Mouse (Mus musculus) CD4-positive, CD25-positive, alpha-beta regulatory T cell, adult 2 months (primary cell): ENCODE data around the gene Trim46.

Experiments
- DNase-seq: peaks from one replicate; pipeline ENCODE4 v3.0.0-alpha.2; 2012; ENCODE audit warnings: low read depth, low spot score

Gene Trim46

DNA sequence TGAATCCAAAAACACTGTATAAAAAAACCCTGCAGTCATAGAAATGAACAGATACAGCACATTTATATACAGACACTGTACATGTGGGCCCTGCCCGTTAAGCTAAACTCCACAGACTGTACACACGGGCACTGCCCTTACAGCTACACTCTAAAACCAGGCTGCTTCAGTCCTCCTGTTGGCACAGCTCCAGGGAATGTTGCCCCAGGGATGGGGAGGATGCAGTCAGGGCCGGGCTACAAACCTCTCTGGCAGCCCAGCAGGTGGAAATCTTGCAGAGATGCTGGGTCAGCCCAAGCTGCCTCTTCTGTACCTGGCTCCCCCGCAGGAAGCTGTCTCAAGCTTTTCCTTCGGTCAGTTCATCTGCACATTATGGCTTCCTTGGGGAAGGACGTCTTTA lies 25.7 kb upstream of the Trim46 start:
- no peak for DNase-seq

DNA sequence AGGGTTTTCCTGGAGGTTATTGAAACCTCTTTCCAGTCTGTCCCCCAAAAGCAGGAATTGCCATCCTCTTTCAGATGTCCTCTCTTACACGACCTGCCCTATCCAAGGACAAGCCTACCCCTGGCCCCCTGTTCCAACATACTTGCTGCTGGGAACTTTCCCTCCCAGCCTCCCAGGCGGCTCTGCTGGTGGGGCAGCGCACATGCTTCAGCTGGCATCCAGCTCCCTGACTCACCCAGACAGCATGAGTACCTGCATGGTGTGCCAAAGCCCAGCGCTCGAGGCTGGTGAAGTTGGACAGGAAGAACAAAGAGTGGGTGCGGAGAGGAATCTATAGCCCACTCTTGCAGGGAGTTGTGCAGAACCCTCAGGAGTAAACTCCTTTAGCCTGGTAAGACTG lies 24.8 kb upstream of the Trim46 start:
- no peak for DNase-seq

DNA sequence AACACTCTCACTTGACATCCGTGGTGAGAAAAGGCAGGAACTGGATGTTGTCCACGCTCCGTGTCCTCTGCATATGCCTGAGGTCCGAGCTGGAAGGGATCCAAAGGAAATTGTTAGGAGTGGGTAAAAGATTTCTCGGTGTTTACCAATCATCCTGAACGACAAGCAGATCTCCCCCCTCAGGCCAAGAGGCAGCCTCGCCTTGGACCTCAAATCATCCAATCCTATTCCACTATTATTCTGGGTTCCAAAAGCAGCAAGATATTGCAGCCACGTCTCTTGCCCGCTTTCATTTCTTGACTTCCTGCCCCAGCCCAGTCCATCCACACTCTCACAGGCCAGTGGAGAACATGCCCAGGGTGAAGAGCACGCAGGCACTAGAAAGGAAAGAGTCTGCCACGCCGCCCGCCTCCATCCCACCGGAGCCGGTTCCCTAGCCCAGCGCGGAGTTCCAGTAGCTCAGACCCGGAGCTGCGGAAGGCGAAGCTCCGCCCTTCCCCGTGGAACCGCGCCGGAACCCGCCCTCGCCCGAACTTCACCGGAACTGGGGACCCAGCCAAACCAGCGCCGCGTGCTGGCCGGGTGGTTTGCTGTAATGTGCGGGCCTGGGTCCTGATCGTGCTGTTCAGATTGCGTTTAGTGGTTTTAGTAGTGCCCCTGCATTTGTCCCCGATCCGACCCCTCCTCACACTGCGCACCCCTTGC lies 24.1 kb upstream of the Trim46 start, which contains the start of gene Slc50a1:
TSS of gene Slc50a1 (minus strand) at position 520 of the 705 bp plus-strand sequence.
- DNase-seq, result peak; percentile 85

DNA sequence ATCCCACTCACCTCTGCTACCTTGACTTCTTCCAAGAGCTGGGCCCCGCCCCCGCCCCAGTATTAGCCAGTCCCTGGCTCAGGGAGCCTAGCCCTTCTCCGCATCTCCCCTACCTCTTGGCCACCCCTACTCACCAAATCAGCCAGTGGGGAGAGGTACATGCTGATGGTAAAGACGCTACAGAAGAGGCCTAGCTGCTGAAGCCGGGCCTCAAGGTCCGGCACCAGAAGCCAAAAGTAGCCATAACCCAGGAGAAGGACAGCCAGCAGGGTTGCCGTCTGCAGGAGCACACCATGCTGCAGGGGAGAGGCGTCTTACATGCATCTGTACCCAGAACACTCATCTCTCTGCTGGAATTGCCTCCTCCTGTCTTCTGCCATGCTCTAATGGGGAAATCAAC lies 22.8 kb upstream of the Trim46 start:
- no peak for DNase-seq

DNA sequence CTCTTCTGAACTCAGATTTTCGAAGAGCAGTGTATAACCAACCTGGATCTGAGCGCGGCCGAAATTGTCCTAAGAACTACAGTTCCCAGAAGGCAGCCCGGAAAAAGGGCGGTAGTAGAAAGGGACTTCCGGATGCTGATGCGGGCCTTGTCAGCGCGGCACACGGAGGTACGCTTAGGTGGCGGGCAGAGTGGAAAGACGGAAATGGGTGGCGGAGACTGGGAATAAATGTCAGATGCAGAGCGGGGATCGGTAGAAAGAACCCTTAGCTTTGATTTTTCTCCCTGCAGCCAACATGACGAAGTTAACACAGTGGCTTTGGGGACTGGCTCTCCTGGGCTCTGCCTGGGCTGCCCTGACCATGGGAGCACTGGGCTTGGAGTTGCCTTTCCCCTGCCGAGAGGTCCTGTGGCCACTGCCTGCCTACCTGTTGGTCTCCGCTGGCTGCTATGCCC lies 20.4 kb upstream of the Trim46 start:
- peak; percentile 89 for DNase-seq

DNA sequence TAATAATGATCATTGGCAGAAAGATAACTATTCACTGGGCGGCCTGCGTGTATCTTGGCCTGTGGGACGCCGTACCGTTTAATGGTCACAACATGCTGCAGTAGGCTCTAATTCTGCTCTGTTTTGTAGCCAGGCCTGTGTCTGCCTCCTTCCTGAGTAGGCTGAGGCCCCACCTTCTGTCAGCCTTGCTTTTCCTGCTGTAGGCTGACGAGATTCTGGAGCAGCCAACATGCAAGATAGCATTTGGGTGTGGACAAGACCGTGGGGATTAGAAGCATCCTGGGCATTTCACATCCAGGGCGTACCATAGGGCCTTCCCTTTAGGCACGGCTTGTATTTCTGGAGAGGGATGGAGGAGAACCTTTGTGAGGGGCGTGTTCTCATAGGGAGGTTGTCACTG lies 16.3 kb upstream of the Trim46 start:
- no peak for DNase-seq

DNA sequence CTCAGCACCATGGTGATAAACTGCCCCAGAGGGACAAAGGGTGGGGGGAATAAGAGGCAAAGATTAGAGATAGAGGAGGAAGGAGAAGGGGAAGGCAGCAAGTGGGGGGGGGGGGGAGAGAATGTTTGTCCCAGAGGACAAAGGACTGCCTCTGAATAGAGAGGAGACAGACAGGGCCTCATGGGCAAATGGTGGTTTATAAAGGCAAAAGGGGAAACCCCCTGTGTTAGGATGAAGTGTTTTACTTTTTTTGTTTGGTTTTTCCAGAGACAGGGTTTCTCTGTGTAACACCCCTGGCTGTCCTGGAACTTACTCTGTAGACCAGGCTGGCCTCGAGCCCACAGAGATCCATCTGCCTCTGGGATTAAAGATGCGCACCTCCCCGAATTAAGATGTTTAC lies 14.1 kb upstream of the Trim46 start:
- no peak for DNase-seq

DNA sequence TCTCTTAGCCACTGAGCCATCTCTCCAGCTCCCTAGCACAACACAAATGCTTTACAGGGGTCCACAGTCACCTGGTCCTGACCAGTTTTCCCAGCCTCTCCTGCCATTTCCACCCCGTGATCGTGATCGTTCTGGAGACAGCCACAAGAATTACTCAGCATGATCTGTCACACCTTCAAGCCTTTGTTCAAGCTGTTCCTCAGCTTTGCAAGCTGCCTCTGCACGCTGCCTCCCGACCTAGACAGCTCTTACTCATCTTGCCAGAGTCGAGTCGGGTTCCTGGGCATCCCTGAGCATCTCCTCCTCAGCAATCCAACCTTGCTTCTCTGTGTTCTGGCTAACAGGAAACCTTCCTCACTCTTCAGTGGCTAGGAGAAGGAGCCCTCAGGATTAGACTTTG lies 13.0 kb upstream of the Trim46 start, which contains the start of gene Dpm3:
TSS of gene Dpm3 (plus strand) at position 283 of the 400 bp plus-strand sequence.
- DNase-seq, result no peak

DNA sequence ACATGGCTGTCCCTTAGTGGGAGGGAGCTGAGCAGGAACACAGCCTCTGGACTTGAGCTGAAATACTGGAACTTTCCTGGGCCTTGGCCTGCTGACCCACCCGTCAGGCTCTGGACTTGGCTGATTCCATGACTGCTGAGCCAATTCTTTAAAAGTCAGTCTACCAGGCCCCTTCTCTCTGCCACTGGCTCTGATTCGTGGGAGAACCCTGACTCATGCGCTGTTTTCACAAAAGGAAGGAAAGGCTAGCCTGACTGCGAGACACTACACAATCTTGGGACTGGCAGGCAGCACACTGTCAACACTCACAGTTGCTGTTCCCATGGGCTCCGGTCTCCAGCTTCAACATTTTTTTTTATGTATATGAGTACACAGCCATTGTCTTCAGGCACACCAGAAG lies 10.1 kb upstream of the Trim46 start:
- DNase-seq, result no peak

DNA sequence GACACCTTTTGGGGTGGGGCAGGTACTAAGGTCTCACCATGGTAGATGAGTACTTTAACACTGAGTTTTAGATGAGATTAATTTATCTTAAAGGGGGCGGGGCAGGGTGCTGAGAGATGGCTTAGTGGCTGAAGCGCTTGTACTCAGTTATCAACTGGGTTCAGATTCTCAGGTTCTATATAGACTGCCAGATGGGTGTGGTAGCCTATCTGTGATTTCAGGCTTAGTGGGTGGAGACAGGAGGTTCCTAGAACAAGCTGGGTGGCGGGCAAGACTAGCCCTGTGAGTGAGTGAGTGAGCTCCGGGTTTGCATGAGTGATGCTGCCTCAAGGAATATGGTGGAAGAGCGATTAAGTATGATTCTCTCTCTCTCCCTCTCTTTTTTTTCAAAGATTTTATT lies 8.9 kb upstream of the Trim46 start:
- no peak for DNase-seq

DNA sequence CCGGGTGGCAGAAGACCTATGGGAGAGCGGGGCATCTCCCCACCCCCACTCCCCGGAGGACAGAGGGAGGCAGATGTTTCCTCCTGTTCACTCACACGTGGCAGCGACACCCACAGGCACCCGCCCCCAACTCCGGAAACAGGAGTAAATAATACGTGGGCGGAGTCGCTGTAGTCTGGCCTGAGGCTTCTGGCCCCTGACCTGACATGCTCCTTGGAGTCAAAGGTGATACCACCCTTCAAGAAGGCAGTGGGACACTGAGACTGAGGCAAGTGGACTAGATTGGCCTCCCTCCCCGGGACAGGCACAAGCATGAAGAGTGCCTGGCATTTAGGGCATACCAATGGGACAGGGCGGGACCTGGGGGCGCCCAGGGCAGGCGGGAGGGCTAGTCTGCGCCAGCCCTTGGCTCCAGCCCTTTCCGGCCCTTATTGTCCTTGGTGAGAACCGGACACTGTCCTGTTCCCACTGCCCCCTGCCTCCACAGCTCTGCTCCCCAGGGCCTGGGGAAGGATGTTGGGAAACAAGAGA lies 5.3 kb upstream of the Trim46 start:
- DNase-seq, result peak; percentile 67

DNA sequence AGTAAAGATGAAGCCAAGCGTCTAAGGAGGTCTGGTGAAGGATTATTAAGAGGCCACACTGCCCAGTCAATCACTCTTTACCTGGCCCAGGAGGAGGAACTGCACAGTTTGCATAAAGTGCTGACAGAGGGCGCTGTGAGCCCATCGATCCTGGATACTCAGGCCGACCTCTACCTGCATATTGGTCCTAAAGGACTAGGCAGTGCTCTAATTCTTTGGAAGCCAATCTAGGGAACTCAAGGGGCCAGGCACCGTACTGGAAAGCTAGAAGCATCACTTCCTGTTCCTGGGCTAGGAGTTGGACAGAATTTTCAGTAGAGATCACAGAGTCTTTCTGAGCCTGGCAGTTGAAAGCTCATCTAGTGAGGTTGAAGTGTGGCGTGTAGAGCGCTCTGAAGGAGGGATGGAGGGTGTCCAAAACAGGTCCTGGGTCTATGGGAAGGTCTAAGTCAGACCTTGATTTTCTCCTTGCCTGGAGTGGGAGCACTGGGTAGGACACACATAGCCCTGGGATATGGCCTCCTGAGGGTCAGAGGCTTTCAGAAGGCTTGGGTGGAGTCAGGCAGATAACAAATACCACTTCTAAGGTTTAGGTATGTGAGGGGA lies 4.4 kb upstream of the Trim46 start:
- DNase-seq, result peak; percentile 87

DNA sequence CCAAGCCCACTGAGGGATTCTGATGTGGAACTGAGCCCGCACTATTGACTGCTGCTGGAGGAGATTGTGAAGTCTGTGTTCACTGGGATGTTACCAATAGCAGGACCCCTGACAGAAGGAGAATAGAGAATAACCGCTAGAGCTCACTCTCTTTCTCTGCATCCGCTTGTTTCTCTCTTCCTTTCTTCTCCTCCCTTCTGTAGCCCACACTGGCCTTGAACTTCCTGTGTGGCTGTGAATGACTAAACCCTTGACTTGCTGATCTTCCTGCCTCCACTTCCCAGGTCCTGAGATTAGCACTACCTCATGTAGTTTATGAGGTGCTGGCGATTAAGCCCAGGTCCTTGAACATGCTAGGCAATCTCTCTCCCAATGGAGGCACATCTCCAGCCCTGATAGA lies 1.4 kb upstream of the Trim46 start:
- peak; percentile 13 for DNase-seq

DNA sequence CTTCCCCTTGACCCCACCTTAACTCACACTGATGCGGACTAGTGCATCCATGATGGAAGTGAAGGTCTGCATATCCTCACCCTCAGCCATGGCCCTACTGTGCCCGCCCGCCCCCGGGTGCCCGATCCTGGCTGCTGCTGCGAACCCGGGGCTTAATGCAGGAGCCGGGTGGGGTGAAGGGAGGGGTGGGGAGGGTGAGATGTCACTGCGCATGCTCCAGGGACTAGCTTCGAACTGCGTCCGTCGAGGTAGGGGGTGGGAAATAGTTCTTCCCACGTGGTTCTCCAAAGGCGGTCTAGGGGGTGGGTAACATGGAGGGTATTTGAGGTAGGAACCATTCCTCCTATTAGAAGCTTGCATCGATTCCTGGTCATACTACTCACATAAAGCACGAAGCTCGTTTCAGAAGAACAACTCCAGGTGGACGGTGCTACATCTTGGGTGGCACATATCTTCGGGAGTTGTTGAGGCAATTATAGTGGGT lies 379 bp downstream of the Trim46 start, which contains the start of gene Krtcap2:
TSS of gene Krtcap2 (plus strand) at position 279 of the 484 bp plus-strand sequence.
- DNase-seq, result peak; percentile 80

DNA sequence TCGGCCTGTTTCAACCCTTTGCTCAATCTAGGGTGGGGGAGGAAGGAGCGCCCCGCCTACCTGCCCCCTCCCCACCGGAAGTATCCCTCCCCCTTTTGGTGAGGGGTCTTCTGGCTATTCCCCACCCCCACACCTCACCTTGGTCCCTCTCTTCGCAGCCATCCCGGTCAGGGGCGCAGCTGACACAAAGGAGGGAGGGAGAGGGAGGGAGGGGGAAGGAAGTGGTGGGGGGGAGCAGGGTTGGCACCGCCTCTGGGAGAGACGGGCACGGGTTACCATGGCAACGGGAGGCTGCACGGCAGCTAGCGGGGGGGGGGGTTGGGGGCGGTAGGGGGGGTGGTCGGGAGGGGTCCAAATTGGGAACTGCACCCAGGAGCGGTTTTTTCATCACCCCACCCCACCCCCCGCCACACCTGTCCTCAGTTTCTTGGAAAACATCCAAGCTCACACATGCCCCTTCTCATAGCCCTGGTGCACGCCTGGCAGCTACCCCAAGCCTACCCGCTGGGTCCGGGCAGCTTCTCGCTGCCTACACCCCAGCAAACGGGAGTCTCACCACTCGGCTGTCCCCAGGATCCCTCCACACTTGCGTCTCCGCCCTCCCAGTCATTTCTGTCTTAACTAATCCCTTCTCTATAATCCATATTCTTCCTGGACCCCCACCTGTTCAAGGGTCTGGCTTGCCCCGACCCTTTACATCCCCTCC lies 974 bp downstream of the Trim46 start:
- DNase-seq, result peak; percentile 77

DNA sequence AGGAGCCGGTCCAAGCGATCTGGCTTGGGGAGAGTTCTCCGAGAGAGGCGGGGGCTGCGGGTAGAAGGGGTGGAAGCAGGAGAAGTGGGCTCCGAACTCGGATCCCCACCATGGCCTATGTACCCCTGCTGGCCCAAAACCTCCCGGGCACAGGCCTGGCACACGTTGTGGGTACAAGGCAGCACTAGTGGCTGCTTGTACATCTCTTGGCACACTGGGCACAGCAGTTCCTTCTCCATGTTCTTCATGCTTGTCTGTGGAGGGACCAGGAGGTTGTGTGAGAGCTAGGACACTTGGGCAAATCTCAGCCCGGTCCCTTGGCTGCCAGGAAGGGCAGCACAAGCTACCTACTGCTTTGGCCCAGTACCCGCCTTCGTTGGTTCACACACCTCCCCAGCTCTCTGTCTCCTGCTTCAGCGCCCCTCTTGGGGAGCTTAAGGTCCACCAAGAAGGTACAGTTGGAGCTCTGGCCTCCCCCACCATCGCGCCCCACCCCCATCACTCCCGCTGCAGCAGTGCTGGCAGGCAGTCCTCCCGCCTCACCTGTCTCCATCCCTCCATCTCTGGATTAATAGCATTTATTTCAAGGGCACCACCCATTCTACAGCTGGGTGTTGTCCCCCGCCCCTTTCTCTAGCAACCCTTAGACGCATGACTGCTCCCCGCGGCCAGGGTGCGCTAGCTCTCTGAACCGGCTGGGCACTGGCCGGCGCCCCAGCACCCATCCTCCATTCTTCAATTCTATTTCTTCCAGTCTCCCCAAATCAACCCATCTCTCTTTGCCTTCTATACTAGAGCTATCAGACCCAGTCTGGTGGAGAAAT lies 1.7 kb downstream of the Trim46 start:
- DNase-seq, result peak; percentile 72

DNA sequence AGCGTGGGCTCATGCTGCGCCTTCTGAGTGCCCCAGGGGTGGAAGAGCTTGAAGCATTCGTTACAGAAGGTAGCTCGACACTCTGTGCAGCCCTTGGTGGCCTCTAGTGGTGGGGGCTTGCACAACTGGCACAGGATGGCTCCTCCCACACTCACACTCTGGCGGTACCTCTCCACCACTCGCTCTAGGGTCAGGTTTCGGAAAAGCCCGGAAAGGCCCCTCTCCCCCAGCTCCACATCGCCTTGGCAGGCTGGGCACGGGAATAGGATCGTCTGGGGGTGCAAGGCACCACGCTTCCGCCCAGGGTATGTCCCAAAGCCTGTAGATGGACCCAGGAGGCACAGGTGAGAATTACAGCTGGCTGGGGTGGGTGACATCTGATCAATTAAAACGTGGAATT lies 2.5 kb downstream of the Trim46 start:
- peak; percentile 83 for DNase-seq

DNA sequence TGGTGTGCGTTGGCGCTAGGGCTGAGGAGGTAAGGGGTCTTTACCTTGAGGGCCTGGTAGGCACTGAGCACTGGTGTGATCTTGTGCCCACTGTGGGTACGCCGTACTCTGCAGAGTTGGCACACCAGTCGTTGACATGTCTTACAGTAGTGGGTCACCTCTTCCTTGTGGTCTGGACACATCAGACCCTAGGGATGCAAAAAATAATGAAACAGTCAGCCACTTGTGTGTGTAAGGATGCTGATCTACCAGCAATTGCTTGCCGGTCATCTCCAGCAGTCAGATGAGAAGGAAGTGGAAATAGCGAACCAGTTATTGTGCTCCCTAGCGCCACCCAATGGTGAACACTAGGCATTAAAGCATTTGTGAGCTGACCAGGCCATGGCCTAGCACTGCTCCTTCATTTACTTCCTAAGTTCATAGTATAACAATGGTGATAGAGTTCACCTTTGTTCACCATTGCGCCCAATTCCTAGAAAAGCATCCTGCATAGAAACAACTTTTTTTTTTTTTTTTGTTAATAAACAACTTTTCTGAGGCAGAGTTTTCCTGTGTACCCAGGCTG lies 3.7 kb downstream of the Trim46 start:
- DNase-seq, result peak; percentile 77

DNA sequence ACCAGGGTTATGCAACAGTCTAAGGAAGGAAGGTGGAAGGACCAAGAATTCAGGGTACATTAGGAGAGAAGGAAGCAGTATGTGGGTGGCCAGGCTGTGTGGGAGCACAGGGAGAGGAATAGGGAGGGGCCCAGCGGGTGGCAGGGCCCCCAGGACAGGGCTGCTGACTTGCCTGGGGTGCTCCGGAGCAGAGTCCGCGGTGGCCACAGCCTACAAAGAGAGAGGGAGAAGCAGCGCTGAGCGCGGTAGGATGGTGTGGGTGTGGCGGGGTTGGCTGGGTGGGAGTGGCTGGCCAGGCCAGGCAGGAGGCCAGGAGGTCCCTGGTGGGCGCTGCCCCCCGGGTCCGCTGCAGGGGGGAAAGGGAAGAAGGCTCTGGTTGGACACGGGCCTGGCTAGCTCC lies 7.6 kb downstream of the Trim46 start:
- DNase-seq, result no peak

DNA sequence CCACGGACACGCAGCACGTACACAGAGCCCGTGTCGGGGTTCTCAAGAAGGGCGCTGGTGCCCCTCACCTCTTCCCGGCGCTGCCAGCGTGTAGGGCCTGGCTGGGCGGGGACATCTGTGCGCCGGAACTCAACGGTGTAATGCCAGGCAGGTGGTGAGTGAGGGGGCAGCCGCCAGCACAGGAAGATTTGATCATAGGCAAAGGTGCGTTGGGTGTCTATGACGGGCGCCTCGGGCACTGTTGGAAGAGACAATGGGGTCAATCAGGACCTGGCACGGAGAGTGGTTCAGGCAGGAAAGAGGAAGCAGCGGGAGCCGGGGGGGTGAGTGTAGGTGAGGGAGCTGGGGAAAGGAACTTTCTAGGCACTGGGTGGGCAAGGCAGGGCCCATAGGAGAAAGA lies 8.4 kb downstream of the Trim46 start:
- no peak for DNase-seq

DNA sequence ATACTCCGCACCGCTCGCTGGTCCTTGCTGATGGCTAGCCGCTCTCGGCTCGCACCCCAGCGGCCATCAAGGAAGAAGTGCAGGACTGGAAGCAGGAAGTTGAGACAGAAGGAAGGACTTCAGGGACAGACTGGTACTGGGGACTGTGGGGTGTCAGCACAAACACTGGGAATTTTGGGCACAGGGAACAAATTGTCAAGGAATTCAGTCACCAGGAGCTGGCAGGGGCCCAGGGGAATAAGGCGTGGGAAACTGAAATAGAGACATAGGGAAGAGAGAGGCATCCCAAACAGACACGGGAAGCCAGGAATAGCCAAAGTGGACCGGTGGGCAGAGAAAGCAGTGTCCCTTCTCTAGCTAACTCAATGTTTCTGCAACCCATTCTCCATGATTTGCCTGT lies 9.6 kb downstream of the Trim46 start:
- no peak for DNase-seq
